Mouse (Mus musculus) spleen, adult 2 months (tissue): ENCODE results near the gene 1700088E04Rik. TPM values are rescaled to one million over a fixed set of nuclear protein-coding genes. Genes with fewer than 3 reads are reported as not detected.

Experiments used
- DNase-seq, 2 experiments: peaks; one replicate each; pipeline versions ENCODE4 v3.0.0 to v3.0.0-alpha.2; 2012 to 2021; ENCODE audit warnings: low spot score in 2 of 2, low read depth in 1 of 2
- H3K27ac ChIP-seq: fragments of 200-500 bp; 2 replicates; pipeline ENCODE4 v1.5.1; 2012; ENCODE audit warnings: low read length, inconsistent platforms; ENCODE audit not compliant: insufficient read depth
- H3K27me3 ChIP-seq: fragments of 200-500 bp; 2 replicates; pipeline ENCODE4 v1.6.1; 2012; ENCODE audit warnings: mild to moderate bottlenecking, moderate library complexity, low read length, inconsistent platforms; ENCODE audit not compliant: control insufficient read depth, insufficient read depth
- H3K36me3 ChIP-seq: fragments of 200-500 bp; 2 replicates; pipeline ENCODE4 v1.6.1; 2012; ENCODE audit warnings: mild to moderate bottlenecking, low read length, inconsistent platforms; ENCODE audit not compliant: control insufficient read depth, insufficient read depth
- H3K4me1 ChIP-seq: fragments of 200-500 bp; 2 replicates; pipeline ENCODE4 v1.6.1; 2011; ENCODE audit warnings: inconsistent platforms; ENCODE audit not compliant: control insufficient read depth, insufficient read depth, insufficient read length
- H3K4me3 ChIP-seq: fragments of 200-500 bp; 2 replicates; pipeline ENCODE4 v1.5.1; 2011; ENCODE audit warnings: mild to moderate bottlenecking, inconsistent platforms; ENCODE audit not compliant: insufficient read depth, insufficient read length; ENCODE audit errors: extremely low read depth
- CTCF ChIP-seq: fragments of 200-500 bp; IDR thresholded peaks from 2 replicates; pipeline ENCODE4 v1.5.1; 2011; ENCODE audit warnings: mild to moderate bottlenecking, inconsistent platforms; ENCODE audit not compliant: insufficient read depth, insufficient read length, insufficient replicate concordance; ENCODE audit errors: extremely low read depth
- POLR2A ChIP-seq: fragments of 200-500 bp; IDR thresholded peaks from 2 replicates; pipeline ENCODE4 v1.6.1; 2011; ENCODE audit warnings: low read depth, low read length, inconsistent platforms
- WGBS: fragments of 180-500 bp; shearing (Covaris S2); methylation state at CpG from one replicate; pipeline ENCODE4 v1.1.7; 2018; 5-methylcytosine and 5-hydroxymethylcytosine counted together
- polyA plus RNA-seq: library from polyadenylated mRNA; depleted of rRNA; stranded (reverse); fragments of >200 nt; gene quantifications from 2 replicates; pipeline ENCODE4 v1.2.3, GENCODE M21; 2012; rRNA removed

The 1700088E04Rik gene
- 0.53 and 0.83 TPM in 2 replicates for polyA plus RNA-seq

DNA sequence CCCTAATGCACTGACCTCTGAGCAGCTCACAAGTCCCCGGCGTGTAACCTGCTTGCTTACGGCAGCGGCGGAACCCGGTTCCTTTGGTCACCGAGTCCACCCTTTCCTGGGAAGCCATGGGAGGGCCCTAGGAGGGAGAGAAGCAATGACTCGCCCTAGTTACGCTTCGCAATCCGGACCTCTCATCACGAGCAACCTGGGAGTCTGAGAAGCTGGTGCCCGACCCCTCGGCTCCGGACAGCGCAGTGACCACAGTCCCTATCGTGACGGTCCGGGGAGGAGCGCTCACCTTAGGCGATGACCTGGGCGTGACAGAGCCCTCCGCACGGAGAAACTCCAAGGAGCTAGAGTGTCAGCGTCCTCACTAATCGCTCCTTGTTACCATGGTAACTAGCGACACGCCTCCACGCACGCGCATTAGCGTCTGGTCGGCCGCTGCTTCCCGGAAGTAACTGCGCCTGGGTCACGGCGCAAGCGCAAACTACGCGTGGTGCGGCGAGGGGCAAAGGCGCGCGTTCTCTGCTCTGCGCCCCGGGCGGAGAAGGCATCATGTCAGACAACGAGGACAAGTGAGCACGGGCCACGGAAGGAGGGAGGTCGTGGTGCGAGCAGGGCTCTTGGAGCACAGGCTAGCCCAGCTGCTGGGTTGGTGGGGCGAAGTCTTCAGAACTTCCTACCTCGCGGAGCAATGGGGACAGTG lies at the start of gene 1700088E04Rik, which contains the start of gene Polr2f:
1700088E04Rik (minus strand) TSS at position 388 of the 700 bp plus-strand sequence.
Polr2f (plus strand) TSS at position 144 of the 700 bp plus-strand sequence.
- Histone ChIP-seq H3K4me1 (no peaks in the 10 kb centered on the region), H3K27me3 (no peaks in the 10 kb centered on the region), H3K4me3 (peak within 1 kb of the TSS; percentile 97), H3K27ac (no peak within 1 kb of the TSS), H3K36me3 (peaks cover 6% of the 10 kb centered on the region)
- under 1% methylated on average over 57 of the region's 57 CpGs for WGBS
- no peak for TF ChIP-seq CTCF
- peak; percentile 86 for TF ChIP-seq POLR2A
- DNase-seq = peak; percentile 80 to 92

DNA sequence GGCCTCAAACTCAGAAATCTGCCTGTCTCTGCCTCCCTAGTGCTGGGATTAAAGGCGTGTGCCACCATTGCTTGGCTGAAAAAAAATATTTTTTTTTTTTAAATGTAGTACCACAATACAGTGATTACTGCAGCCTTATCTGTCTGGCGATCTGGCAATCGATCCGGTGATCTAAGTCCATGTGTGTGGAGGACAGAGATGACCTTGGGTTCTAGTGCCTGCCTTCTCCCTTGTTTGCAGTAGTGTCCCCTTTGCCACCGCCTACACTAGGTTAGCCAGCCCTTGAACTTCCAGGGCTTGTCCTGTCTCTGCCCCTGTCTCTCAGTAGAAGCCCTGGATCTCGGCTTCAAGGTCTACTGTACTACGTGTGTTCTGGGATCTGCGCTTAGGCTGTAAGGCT lies 46.8 kb upstream of the 1700088E04Rik start:
- Histone ChIP-seq H3K4me3 (no peak overlapping the region), H3K36me3 (no peaks in the 10 kb centered on the region), H3K27me3 (no peaks in the 10 kb centered on the region), H3K27ac (no peak overlapping the region), H3K4me1 (no peaks in the 10 kb centered on the region)
- TF ChIP-seq POLR2A (no peak), CTCF (no peak)
- no peak for DNase-seq
- WGBS = 89% methylated on average over 8 of the region's 8 CpGs

DNA sequence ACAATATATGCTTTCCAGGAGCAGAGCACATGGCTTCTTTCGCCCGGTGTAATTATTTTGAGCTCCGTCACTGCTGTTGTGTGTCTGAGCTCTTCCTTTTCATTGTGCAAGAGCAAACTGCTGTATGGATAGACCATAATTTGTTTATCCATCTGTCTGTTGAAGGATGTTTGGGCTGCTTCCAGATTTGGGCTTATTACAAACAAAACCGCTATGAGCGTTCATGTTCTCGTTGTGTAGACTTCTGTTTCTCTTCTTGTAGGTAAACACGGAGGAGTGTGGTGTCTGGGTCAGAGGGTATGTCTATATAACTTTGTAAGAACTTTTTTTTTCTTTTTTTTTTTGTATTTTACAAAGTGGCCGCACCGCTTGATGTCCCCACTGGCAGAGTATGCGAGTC lies 44.2 kb upstream of the 1700088E04Rik start:
- Histone ChIP-seq H3K4me3 (no peak overlapping the region), H3K27ac (no peak overlapping the region), H3K36me3 (no peaks in the 10 kb centered on the region), H3K27me3 (no peaks in the 10 kb centered on the region), H3K4me1 (no peaks in the 10 kb centered on the region)
- WGBS = 92% methylated on average over 10 of the region's 10 CpGs
- TF ChIP-seq POLR2A (no peak), CTCF (no peak)
- DNase-seq = no peak

DNA sequence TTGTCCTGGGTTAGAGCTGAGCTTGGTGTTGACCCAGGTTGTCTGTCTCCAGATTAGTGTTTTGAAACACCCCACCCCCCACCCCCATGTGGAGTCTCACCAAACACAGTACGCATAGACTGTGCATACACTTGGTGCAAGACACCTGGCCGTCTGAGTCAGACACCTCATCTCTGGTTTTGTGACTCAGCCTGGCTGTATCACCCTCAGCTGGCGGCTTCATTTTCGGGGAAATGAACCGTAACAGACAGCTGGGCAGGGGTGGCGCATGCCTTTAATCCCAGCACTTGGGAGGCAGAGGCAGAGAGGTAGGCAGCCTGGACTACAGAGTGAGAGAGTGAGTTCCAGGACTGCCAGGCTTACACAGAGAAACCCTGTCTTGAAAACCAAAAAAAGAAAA lies 35.9 kb upstream of the 1700088E04Rik start:
- no peaks in the 10 kb centered on the region for H3K4me1 ChIP-seq
- no peak for DNase-seq
- WGBS = 53% methylated on average over 6 of the region's 6 CpGs
- H3K36me3 ChIP-seq = no peaks in the 10 kb centered on the region
- no peaks in the 10 kb centered on the region for H3K27me3 ChIP-seq
- no peak overlapping the region for H3K4me3 ChIP-seq
- no peak overlapping the region for H3K27ac ChIP-seq
- TF ChIP-seq POLR2A (no peak), CTCF (no peak)

DNA sequence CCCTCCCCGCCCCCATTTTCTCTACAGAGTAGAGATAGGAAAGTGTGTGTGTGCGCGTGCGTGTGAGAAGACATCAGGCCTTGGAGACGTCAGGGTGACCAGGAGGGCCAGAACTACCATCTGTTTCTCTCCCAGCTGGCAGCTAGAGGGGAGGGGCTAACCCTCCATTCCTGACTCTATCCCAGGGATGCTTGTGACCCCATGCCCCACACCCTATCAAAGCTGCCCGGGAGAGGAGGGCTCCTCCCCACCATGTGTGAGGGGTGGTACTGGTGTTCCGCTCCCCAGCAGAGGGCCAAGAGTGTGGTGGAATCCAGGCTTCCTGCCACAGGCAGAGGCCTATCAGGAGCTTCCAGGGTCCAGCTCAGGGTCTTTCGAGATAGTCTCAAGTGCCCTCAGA lies 25.7 kb upstream of the 1700088E04Rik start:
- H3K27ac ChIP-seq = no peak overlapping the region
- H3K4me3 ChIP-seq = no peak overlapping the region
- no peaks in the 10 kb centered on the region for H3K36me3 ChIP-seq
- WGBS = 75% methylated on average over 8 of the region's 8 CpGs
- peaks cover 14% of the 10 kb centered on the region for H3K27me3 ChIP-seq
- no peak for DNase-seq
- no peak for TF ChIP-seq CTCF
- no peak for TF ChIP-seq POLR2A
- H3K4me1 ChIP-seq = no peaks in the 10 kb centered on the region

DNA sequence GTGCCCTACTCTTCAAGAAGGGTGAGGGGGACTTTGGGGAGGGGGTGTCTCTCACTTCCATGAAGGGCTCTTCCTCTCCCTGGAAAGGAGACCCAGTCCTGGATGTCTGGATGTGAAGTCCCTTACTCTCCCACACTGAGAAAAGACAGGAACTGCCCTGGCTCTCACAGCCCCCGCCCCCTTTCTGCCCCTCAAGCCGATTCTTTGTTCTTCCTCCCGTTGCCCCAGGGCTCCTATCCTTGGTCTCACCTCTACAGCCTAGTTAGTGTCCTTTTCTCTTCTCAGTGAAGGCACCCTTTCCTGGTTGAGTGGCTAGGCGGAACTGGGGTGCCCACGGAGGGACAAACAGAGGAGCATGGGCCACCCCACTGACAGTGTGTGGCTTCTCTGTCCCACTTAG lies 24.1 kb upstream of the 1700088E04Rik start, which contains the start of gene Sox10:
Sox10 (minus strand) TSS at position 101 of the 400 bp plus-strand sequence.
- H3K4me1 ChIP-seq = no peaks in the 10 kb centered on the region
- no peak for TF ChIP-seq CTCF
- TF ChIP-seq POLR2A = no peak
- no peak for DNase-seq
- WGBS = 70% methylated on average over 5 of the region's 5 CpGs
- H3K36me3 ChIP-seq = no peaks in the 10 kb centered on the region
- H3K27ac ChIP-seq = no peak within 1 kb of the TSS
- no peak within 1 kb of the TSS for H3K4me3 ChIP-seq
- H3K27me3 ChIP-seq = peaks cover 14% of the 10 kb centered on the region

DNA sequence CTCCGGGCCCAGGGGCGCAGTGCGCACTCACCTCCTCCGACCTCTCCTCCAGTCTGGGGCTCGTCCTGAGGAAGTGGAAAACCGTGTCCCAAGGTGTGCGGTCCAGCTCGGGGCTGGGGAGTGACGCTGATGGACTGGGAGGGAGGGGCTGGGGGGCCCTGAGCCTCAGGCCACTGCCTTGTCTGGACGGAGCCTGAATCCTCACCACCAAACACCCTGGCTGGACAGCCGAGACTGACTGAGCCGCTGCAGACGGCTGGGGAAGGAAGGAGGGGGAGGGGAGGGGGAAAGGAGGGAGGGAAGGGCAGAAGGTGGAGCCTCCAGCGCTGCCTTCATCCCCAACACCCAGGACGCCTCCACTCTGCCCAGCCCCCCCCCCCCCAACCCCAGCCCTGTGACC lies 23.2 kb upstream of the 1700088E04Rik start:
- 10% methylated on average over 15 of the region's 15 CpGs for WGBS

More for the DNA sequence above, 23.2 kb upstream of the 1700088E04Rik start:
- no peak for DNase-seq
- Histone ChIP-seq H3K36me3 (no peaks in the 10 kb centered on the region), H3K27ac (no peak overlapping the region), H3K4me3 (no peak overlapping the region), H3K27me3 (peaks cover 14% of the 10 kb centered on the region), H3K4me1 (no peaks in the 10 kb centered on the region)
- no peak for TF ChIP-seq POLR2A
- TF ChIP-seq CTCF = no peak
